Mouse (Mus musculus) left cerebral cortex, adult 8-10 months (tissue): Measurements from ENCODE around the gene Ift140. TPM values are rescaled to one million over a fixed set of nuclear protein-coding genes. Genes with fewer than 3 reads are reported as not detected.

ENCODE experiments used
- DNase-seq, 2 experiments: peaks; one replicate each; pipeline ENCODE4 v3.0.0; 2022; ENCODE audit warnings: low spot score in 2 of 2
- total RNA-seq, 4 experiments: library from RNA; stranded (reverse); gene quantifications; 2 replicates each; pipeline ENCODE4 v1.2.4; 2022

The Ift140 gene
- total RNA-seq, 4 experiments from 2014 or later = 17.4 to 21.5 (median 20.3) TPM

DNA sequence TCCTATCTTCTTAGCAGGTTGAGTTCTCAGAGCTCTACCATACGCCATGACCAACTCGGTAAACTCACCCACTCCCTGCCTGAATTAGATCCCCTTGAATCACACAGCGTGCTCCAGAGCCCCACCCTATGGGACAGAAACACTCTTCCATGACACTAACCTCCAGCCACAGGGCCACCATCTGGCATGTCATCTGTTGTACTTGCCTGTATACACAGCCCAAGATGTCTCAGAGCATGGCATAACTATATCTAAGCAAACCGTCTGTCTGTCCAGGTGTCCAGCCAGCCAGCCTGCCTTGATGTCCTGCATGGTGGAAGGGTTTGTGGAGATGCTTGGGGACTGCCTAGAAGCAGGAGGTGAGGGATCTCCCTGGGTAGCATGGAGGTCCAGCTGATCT, 61.0 kb downstream of the Ift140 start:
- peak in 1 of 2 experiments; percentile 37 for DNase-seq

DNA sequence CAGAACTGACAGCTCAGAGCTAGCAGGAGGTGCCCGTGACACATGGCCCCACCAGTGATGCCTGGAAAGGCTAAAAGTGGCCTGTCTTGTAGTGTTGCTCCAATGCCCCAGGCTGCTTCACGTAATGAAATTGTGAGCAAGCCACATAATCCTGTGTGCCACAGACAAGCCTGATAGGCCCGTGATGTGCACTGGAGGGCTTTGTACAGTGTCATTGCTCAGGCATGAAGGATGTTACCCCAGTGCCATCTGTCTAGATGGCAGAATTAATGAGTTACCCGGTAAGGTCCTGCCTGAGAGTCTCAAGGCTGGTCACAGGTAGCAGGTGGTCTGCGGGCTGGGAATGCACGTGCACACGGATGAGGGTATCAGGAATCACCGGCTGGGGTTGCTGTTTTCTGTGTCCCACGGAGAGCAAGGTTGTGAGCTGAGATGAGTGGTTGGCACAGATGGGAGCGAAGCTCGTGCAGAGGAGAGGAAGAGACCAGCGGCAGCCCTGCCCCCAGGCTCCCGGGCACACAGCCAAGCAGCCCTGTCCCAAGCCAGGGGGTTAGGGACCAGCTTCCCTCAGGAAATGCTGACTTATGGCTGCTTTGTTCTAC, 62.0 kb downstream of the Ift140 start:
- peak in 1 of 2 experiments; percentile 27 for DNase-seq

DNA sequence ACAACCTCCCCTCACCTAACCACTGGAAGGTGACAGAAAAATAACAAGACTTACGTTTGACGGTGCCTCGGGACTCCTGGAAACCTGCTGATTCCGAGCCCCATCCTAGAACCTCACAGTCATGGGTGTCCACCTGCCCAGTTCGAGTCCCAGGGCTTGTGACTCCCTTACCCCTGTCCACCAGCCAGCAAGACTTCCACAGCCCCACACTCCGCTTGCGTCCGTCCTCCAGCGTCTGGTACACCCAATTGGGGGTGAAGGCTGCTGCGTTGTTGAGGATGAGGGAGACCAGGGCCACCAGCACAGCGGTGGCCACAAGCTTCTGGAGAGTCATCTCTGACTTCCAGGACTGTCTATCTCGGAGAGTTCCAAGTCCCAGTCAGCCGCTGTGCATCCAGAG, 64.3 kb downstream of the Ift140 start:
- no peak for DNase-seq

DNA sequence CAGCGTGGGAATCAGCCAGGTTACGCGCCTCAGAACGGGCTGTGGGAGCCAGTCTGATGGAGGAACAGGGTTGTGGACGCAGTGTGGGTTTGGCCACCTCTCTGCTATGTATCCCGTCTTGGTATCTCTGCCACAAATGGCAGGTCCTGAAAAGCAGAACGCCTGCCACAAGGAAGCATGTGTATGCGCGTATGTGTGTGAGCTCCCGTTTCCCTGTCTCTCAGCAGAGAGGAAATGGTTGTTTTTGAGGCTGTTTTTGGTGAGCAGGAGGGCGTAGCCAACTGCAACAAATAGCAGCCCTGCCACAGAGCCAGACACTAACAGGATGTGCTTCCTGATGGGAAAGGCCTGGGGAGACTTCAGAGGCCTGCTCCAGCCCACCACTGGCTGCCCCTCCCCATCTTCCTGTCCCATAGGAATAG, 65.1 kb downstream of the Ift140 start:
- DNase-seq = no peak

DNA sequence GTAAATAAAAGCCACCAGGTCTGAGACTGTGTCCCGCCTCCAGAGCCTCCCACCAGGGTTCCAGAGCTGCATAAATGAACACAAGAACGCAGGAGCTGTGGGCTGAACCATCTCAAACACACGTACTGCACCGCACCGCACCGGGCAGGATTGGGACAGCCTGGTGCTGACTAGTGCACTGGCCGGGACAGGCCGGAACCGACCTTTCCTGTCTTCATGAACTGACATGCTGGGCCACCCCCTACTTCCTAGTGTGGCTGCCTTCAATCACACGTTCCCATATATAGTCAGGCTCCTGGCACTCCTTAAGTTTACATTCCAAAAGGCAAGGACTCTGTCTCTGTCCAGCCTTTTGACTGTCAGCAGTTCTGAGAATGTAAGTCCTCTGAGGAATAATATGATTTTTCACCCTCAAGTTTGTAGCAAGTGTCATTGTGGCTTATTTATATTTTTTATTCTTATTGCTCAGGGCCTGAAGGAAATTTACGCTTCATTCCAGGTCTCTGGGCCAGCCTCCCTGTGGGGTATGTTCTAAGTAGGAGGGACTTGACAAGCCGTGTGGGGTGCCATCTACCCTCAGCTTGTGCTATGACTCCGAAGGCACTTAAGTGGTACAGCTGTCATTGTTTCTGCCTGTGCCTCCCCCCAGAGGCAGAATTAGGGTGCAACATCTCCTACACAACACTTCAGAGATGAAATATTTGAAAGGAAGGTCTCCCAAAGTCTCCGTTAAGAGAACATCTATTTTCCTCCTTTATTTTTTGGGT, 66.4 kb downstream of the Ift140 start:
- DNase-seq = no peak

DNA sequence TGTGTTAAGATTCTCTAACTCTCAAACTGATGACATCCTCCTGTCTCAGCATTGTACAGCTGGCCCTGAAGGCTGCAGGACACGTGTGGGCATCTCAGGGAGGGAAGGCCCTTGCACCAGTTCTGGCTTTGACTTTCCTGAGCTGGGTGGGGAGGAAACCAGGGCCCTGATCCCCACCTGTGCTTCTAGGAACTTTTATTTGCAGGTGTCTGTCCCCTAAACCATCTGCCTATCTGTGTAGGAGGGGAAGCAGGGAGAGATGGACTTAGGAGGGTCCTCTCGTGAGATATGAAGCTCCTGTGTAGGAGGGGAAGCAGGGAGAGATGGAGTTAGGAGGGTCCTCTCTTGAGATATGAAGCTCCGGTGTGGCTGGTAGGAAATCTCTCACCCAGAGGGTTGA, 67.0 kb downstream of the Ift140 start:
- no peak for DNase-seq

DNA sequence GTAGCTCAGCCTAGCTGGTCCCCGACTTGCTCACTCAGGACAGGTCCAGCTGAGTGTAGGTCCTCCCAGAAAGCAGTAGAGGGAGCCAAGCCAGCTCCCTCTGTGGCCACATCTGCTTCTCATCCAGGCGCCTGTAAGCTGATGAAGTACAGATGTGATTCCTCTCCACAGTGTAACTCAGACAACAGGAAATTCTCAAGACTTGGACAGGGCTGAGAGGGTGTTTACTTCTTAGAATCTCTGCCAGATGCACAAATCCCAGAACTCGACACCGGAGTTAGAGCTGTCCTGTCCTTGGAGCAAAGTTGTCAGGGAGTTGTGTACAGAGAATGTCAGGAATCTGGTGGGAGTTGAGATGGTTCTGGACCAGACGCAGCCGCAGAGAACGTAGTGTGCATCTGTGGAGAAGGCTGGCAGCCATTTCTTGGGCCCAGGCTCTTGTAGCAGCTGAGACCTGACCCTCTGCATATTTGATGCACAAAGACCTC, 67.6 kb downstream of the Ift140 start, which contains the start of gene Tmem204:
TSS of gene Tmem204 (minus strand) at position 148 of the 488 bp plus-strand sequence.
- no peak for DNase-seq

DNA sequence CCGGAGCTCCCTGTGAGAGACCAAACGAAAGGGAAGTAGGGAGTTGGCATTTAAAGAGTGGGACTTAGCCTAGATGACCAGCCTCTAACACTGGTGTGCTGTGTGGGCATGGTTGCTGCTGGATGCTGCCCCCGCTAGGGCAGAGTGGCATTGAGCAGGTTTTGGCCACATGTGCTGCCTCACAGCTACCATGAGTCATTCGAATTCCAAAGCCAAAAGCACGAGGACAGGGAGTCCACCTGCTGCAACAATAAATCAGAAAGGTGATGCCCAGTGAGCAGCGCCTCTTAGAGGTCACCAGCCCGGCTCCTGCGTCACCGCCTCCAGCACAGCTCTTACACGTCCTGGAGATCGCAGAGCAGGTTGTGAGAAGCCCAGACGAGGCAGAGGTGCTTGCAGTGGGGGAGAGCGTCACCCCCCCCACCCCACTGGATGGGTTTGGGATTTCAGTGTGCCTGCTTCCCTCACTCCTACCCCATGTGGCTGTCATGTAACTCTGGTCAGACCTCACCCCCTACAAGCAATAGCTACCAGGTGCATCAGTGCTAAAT, 69.0 kb downstream of the Ift140 start:
- no peak for DNase-seq

DNA sequence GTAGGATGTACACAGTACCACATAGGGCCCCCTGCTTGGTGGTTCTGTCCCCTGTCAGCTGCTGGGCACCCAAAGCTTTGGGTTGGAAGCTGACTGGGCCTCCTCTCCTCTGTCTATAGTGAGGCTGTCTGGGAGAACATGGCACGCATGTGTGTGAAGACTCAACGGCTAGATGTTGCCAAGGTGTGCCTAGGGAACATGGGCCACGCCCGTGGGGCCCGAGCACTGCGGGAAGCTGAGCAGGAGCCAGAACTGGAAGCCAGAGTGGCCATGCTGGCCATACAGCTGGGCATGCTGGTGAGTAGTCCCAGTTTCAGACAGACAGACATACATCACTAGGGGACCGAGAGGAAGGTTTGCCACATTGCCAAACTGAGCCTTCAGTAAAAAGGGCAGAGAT, 70.8 kb downstream of the Ift140 start:
- no peak for DNase-seq

DNA sequence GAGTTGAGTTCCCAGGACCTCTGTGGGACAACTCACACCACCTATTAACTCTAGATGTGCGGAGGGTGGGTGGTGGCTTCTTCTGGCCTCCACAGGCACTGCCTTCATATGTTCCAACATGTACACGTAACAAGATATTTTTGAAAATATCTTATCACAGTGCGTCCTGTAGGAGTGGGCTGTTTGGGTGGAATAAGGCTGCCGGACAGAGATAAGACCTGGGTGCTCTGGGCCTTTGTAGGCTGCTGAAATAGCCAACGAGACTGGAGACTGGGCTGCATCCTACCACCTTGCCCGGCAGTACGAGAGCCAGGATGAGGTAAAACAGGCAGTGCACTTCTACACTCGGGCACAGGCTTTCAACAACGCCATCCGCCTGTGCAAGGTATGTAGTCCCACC, 73.3 kb downstream of the Ift140 start:
- DNase-seq = no peak

DNA sequence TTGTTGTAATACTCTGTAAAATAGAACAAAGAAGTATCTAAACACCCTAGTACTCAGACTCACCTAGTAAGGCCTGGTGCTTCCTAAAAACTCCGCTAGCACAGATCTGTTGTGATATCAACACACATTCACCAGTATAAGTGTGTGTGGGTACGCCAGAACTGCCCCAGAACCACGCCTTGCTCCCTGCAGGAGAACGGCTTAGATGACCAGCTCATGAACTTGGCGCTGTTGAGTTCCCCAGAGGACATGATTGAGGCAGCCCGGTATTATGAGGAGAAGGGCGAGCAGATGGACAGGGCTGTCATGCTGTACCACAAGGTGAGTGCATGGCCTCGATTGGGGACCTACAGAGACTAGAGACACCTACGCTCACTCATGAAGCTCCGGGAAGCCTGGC, 74.6 kb downstream of the Ift140 start:
- no peak for DNase-seq

DNA sequence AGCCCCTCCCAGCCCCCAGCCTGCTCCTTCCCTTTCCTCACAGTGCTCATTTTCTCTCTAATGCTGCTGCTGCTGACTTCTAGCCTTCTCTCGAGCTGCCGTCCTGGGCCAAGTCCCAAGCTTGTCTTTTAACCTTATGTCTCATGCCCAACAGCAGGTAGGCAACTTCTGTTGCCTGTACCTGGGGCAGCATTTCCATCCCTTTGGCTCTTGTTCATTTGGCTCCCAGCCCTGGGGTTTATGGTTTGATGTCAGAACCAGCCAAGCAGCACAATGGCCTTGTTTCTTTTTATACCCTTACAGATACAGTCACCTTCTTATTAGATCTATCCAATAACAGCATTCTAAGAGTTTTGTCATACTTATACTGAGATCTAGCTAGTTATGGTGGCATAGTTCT, 80.3 kb downstream of the Ift140 start:
- DNase-seq = no peak

DNA sequence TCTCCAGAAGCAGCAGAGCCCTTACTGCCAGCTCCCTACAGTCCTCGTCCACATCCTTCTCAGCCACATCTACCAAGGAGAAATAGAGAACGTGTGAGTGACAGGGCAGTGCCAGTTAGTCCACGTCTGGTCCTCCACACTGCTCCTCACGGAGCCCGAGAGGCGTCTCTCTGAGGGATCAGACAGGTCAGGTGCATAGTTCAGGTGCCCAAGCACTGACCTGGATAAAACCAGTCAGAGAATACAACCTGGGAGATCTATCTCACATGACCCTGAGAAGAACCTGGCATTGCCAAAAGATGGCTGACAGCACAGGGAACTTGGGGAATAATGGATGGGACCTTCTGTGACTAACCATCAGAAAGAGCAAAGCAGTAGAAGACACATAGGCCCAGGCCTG, 84.2 kb downstream of the Ift140 start:
- no peak for DNase-seq

DNA sequence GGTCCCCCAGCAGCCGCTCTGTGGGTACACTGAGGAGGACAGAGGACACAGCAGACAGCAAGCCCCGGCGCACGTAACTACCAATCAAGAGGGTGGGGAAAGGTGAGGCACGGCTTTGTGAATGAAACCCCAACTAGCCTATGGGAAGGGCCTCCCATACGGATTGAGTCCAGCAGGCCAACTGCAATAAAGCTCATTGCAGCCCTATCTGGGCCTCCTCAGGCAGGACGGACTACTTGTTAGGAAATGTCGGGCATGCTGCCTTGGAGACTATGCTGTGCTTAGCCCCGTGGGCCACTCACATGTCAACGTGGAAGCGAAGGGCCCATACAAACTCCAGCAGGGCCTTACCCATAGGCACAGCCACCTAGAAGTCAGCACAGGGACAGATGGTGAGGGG, 85.5 kb downstream of the Ift140 start:
- no peak for DNase-seq

DNA sequence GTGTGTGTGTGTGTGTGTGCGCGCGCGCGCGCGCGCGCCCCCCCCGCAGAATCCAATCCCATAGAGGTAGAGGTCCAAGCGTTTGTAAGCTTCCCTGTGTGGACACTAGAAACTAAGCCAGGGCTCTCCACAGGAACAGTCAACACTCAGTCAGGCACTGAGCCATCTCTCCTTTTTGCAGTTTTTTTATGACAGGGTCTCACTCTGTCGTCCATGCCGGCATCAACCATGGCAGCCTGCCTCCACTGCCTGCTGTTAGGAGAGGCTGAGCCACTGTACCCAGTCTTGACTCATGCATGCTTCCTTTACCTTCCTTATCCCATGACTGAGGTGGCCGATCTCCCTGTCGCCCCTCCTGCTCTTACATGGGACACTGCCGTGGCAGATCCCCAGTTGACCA, 91.9 kb downstream of the Ift140 start:
- no peak for DNase-seq

DNA sequence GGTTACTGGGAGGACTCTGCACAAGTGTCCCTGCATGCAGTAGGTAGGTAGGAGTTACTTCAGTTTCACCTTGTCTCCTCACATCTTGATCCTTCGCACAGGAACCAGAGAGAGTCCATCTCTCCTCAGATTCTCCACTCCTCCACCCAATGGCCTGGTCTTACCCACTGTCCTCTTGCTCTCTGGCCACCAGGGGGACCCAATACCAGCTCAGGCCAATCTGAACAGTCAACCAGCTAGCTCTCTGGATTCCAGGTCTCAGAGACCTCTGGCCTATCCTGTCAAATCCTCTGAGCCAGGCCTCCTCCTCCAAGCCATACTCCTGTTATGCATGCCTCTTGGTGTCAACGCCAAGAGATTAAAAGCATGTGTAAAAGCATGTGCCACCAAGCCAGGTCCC, 93.7 kb downstream of the Ift140 start:
- no peak for DNase-seq

DNA sequence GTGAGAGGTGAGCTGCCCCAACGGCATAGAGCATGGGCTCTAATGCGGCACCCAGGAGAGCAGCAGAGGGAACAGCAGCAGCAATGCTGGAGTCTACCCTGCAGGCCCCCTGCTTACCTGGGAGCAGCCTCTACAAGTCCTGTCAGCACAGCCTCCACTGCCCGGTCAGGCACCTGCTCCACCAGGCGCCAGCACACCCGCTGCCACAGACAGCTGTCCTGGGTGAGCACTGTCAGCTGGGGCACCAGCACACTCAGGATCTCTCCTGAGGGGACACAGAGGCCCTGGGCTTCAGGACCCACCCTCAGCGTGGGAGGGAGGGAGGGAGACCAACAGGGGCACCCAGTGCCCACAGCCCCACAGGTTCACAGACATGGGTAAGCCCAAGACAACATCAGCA, 94.7 kb downstream of the Ift140 start:
- DNase-seq = no peak

DNA sequence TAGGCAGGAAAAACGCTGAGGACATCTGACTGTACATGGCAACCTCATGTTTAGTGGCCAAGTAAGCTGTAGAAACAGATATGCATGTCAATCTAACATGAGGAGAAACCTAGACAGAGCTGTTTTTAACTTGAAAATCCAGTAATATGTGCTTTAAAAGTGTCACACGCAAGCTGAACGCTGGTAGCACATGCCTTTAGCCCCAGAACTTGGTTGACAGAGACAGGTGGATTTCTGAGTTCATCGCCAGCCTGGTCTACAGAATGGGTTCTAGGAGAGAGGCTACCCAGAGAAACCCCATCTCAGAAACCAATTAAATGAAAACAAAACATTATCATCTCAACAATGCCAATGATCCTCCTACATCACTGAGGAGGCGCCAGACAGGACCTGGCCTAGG, 95.3 kb downstream of the Ift140 start:
- no peak for DNase-seq

DNA sequence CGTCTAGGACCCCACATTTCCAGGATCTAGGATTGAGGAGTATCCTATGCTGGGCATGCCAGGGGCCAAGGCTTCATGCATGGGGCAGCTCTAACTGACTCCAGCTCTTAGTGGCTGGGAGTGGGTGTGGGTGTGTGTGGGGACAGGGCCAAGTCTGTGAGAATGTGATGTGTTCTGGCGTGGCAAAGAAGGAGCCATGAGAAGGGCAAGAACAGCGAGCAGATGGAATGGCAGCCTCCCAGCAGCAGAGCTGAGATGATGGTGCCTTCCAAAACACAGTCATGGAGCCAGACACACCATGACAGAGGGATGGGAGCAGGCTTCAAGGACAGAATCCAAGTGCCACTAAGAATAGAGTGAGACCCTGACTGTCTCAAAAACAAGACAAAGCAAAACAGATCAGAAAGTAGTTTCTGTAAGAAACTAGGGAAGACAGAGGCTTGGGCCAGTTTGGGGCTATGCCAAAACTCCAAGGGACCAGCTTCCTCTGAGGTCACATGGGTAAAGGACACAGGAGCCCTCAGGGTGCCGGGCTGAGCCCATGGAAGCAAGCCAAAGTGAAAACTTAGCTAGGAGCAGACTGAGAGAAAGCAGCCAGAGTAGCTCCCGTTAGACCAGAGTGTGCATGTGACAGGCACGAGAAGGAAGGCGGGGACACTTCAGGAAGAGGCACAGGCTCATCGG, 96.0 kb downstream of the Ift140 start:
- DNase-seq = peak in 1 of 2 experiments; percentile 65

DNA sequence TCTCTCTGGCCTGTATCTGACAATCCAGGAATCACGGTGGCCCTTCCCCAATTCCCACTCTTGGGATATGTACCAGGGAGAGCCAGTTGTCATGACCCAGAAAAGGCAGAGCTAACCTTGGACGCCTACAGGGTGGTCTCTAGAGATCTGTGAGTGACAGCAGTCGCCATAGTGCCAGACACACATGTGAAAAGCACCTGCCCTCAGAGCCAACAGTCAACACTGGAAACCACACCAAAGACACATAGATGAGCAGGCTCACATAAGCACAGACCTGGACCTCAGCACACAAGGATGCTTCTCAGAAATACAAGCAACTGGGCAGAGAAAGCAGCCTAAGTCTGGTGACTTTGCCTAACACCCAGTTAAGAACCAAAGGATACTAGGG, 96.5 kb downstream of the Ift140 start:
- DNase-seq = no peak

DNA sequence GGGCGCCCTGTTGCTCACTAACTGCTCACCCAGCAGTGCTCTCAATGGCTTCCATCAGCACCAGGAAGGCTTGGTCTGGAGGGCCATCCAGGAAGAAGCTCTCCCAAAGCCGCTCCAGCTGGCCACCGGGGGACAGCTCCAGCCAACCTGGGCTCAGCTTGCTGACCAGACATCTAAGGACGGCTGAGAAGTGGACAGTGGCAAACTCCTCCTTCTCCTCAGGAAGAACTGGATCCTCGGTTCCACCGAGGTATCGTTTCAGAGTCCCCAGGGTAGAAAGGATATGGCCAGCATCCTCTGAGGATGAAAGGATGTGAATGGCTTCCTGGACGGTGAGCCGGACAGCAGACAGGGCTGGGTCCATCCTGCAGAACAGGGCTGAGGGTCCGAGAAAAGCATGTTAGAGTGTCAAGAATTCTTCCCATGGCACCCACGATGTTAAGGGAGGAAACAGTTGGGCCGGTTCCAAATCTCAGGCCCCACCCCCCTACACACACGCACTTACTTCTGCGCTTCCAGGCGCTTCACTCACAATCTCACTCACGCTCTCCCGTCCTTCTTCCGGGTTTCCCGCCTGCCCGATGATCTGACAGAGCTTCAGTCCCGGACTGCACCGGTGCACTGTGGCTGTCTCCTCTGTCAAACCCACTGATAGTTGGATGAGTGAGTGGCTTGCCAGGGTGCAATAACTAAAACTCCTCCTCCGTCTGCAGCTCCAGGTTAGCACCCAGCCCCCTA, 99.2 kb downstream of the Ift140 start:
- no peak for DNase-seq
